Mouse (Mus musculus): Measurements from ENCODE around the gene Vmn2r38.
"Not testable (repeated sequence)": the region's sequence is repeated elsewhere in the genome, so short reads cannot be mapped to it uniquely, and the experiment has no call there.

Vmn2r38 gene

GRCm38 (mm10) chr7:9097781-9098180, at the start of gene Vmn2r38:
Gene Vmn2r38 (minus strand): TSS chr7:9097881.
- not testable (repeated sequence) for DNase-seq

- not testable (repeated sequence) for DNase-seq
These were observed 32.3 kb downstream of the Vmn2r38 start for GRCm38 (mm10) chr7:9065353-9065752.

- not testable (repeated sequence) for DNase-seq
These were observed 67.0 kb downstream of the Vmn2r38 start, which contains the start of gene Vmn2r39 for GRCm38 (mm10) chr7:9030698-9031097. Gene Vmn2r39 (minus strand): TSS chr7:9030798.
